Mouse (Mus musculus) layer of hippocampus, adult 2 months (tissue): ENCODE data around the gene Shisal2a. TPM values are rescaled to one million over a fixed set of nuclear protein-coding genes. Genes with fewer than 3 reads are reported as not detected.
A peak's percentile ranks its signal among the peaks of the same experiment; 100 is the strongest.
"Not testable (repeated sequence)": the region's sequence is repeated elsewhere in the genome, so short reads cannot be mapped to it uniquely, and the experiment has no call there.

ENCODE experiments used
- DNase-seq, 2 experiments: peaks; one replicate each; pipeline ENCODE4 v3.0.0; 2022; ENCODE audit warnings: low spot score in 2 of 2
- H3K27ac ChIP-seq: fragments of 200-600 bp; 2 replicates; pipeline ENCODE4 v1.8.1; 2022
- H3K4me3 ChIP-seq: fragments of 200-600 bp; 2 replicates; pipeline ENCODE4 v1.8.1; 2022; ENCODE audit warnings: mild to moderate bottlenecking
- CTCF ChIP-seq: fragments of 200-600 bp; conservative IDR thresholded peaks from 2 replicates; pipeline ENCODE4 v1.8.1; 2022; ENCODE audit warnings: antibody characterized with exemption, mild to moderate bottlenecking, moderate library complexity
- total RNA-seq, 2 experiments: library from RNA; stranded (reverse); gene quantifications; 2 replicates each; pipeline ENCODE4 v1.2.3; 2021

The Shisal2a gene
- total RNA-seq, 2 experiments from 2014 or later: not detected

DNA sequence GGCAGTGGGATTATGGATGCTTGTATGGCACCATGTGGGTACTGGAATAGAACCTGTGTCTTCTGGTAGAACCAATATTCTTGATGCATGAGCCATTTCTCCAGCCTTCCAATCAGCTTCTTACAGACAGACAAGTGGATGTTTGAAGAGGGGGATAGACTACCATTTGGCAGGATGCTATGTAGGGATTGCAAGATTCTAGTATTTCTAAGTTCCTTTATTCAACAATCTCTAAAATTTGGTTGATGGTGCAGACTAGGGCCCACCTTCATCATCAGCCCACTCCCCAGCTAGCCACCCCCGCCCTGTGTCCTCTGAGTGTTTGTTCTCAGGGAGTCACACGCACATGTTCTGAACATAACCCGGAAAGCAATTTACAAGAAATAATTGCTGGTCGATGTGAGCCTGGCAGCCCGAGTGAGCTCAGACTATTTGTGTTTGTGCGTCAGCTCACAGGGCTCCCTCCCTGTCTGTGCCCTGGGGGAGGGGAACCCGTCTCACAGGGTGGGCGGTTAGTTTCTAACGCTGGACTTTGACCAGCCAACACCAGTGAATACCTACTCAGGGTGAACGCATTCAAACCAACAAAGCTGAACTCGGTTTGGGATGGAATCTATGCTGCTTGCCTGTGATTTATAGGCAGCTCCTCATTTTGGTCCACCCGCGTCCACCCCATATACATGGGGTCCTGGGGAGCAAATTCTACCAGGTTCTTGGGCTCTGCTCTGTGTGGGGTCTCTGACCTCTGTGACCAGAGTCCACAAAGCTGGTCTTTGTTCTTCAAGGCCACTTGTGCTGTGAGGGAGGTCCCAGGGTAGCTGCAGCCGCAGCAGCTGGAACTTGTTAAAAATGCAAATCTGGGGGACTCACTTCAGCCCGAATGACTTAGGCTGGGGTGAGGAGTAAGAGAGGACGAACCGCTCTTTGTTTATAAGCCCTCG, 20.6 kb downstream of the Shisal2a start:
- DNase-seq: no peak

DNA sequence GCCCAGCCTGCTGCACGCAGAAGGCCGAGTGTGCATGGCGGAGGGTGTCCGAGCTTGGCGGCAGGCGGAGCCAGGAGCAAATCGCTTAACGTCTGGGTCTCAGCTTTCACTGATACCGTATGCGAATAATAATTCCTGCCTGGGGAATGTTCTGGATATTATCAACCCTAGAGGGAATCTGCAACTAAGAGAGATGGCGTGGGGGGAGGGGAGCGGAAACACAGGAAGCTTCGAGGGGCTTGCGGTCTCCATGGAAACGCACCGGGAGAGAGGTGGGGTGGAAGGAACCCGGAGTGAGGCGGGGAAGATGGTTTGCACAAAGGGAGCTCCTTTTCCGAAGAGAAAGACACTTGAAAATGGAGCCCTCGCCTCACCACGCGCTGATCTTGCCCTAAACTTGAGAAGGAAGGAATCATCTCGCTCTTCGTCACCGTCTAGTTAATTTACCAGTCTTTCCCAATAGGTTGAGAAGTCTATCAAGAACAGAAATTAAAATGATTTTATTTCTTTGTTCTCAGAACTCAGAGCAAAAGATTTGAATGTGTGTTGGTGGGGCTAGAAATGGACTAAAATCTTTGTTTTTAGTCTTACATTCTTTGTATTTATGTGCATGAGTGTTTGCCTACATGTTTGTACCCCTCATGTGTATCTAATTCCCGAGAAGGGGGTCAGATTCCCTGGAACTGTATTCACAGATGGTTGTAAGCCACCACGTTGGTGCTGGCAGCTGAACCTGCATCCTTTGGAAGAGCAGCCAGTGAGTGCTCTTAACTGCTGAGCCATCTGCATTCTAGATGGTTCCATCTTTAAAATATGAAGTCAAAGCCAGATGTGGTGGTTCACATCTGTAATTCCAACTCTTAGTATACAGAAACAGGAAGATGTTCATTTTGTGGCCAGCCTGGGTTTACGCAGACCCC, 22.8 kb downstream of the Shisal2a start:
- Histone ChIP-seq H3K4me3 (peak overlapping the region; percentile 41), H3K27ac (peak overlapping the region; percentile 32; the same call in 1 of the 2 replicates)
- TF ChIP-seq CTCF: no peak
- peak; percentile 36 to 47 for DNase-seq

More for the DNA sequence above, 20.6 kb downstream of the Shisal2a start:
- TF ChIP-seq CTCF: no peak
- Histone ChIP-seq H3K4me3 (no peak overlapping the region), H3K27ac (no peak overlapping the region)

GRCm38 (mm10) chr4:108358498-108358897, 24.7 kb downstream of the Shisal2a start:
- no peak for TF ChIP-seq CTCF
- H3K27ac ChIP-seq: no peak overlapping the region
- DNase-seq: no peak
- H3K4me3 ChIP-seq: no peak overlapping the region

DNA sequence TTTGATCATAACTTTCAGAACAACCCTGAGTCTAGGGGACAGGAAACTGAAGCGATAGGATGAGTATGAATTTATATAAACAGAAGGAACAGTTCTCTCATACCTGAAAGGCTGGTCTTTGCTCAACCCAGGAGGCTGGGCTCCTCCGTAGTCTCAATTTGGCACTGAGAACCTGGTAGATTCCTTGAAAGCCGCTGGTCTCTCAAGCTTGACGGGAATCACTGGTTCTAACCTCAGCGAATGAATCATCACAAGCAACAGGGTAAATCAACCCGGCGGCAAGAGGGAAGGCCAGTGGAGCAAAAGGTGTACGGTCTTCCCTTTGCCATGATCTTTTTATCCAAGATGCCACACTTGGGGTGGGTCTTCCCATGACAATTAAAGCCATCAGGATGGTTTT, 25.7 kb downstream of the Shisal2a start:
- Histone ChIP-seq H3K27ac (no peak overlapping the region), H3K4me3 (no peak overlapping the region)
- no peak for TF ChIP-seq CTCF
- DNase-seq: no peak

DNA sequence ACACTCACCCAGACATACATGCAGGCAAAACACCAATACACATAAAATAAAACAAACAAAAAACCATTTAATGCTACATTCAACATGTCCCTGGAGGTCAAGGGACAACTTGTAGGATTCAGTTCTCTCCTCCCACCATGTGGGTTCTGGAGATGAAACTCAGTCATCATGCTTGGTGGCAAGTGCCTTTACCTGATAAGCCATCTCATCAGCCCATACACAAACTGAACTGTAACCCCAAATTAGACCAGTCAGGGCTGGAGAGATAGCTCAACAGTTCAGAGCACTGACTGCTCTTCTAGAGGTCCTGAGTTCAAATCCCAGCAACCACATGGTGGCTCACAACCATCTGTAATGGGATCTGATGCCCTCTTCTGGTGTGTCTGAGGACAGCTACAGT, 29.6 kb downstream of the Shisal2a start:
- H3K4me3 ChIP-seq, DNase-seq, H3K27ac ChIP-seq: not testable (repeated sequence)

DNA sequence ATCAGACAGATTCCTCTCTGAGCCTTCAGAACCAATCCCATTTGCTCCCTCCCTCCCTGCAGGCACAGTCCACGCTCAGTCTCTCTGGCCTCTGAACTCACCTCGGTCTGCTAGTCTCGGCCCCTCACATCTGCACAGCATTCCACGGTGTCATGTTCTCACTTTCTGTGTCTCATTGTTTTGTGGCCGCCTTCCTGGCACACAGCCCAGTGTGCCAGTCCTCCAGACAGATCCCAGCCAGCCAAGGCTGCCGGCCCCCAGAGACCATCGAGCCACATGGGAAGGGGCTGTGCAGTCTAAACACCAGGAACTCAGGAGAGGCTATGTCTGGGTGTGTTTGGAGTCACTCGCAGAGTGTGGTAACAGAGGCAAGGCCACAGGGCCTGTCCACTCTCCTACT, 32.3 kb downstream of the Shisal2a start:
- no peak overlapping the region for H3K4me3 ChIP-seq
- no peak overlapping the region for H3K27ac ChIP-seq
- no peak for DNase-seq

GRCm38 (mm10) chr4:108349836-108350547, 33.2 kb downstream of the Shisal2a start:
- H3K4me3 ChIP-seq: no peak overlapping the region
- no peak for DNase-seq
- TF ChIP-seq CTCF: no peak

More for the DNA sequence above, 32.3 kb downstream of the Shisal2a start:
- no peak for TF ChIP-seq CTCF

GRCm38 (mm10) chr4:108349064-108349463, 34.1 kb downstream of the Shisal2a start:
- DNase-seq: no peak
- no peak for TF ChIP-seq CTCF
- Histone ChIP-seq H3K4me3 (no peak overlapping the region), H3K27ac (no peak overlapping the region)

More at GRCm38 (mm10) chr4:108349836-108350547, 33.2 kb downstream of the Shisal2a start:
- no peak overlapping the region for H3K27ac ChIP-seq

DNA sequence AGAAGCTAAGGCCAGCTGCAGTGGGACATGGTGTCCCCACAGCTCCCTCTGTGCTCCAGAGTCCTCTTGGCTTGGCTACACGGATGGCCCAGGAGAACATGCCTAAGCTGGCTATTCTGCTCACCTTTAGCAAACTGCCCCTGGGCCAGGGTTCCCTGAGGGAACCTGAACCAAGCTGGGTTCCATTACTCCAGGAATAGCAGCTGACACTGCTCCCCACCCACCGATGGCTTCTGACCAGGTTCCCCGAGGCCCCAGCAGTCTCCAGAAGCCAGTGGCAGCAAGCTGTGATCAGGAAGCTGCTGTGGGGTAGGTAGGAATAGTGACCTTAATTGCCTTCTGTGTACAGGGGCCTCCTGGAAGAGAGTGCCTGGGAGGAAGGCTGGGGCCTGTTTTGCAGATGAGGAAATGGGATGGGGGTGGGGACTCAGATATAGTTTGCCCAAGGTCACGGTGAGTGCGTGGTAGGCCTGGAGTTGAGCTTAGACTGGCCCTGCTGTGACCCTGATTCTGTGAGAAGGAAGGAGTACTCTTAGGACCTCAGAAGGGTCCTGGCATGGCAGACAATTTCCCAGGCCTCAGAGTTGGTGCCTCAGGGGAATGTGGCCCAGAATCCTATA, 34.8 kb downstream of the Shisal2a start:
- no peak for TF ChIP-seq CTCF
- H3K27ac ChIP-seq: no peak overlapping the region
- H3K4me3 ChIP-seq: no peak overlapping the region
- no peak for DNase-seq

DNA sequence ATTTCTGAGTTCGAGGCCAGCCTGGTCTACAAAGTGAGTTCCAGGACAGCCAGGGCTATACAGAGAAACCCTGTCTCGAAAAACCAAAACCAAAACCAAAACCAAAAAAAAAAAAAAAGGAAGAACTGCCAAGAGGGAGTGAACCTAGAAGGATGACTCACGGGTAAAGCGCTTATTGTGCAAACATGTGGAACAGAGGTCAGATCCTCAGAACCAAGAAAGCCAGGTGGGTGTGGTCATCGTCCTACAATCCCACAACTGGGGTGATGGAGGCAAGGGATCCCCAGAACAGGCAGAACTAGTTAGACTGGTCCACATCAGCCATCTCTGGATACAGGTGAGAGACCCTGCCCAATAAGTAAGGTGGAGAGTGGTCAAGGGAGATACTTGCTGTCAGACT, 36.0 kb downstream of the Shisal2a start:
- no peak for DNase-seq
- TF ChIP-seq CTCF: no peak
- Histone ChIP-seq H3K27ac (no peak overlapping the region), H3K4me3 (no peak overlapping the region)

DNA sequence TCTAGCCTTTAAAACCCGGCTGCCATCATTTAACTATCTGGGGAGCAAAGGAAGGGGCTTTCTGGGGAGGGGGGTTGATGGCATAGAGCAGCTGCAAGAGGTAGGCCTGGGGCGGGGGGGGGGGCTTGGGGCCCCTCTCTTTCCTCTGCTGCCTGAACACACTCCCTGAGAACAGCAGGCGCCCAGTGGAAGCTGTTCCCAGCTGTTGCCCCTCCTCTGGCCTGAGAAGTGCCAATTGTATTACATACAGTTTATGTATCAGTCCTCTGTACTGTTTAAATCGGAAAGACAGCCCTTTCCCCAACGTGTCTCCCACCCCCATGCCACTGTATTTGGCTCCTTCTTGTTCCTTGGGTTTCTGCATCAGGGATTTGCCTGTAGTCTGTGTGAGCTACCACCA, 37.3 kb downstream of the Shisal2a start:
- no peak for TF ChIP-seq CTCF
- no peak for DNase-seq
- H3K4me3 ChIP-seq: no peak overlapping the region
- no peak overlapping the region for H3K27ac ChIP-seq

DNA sequence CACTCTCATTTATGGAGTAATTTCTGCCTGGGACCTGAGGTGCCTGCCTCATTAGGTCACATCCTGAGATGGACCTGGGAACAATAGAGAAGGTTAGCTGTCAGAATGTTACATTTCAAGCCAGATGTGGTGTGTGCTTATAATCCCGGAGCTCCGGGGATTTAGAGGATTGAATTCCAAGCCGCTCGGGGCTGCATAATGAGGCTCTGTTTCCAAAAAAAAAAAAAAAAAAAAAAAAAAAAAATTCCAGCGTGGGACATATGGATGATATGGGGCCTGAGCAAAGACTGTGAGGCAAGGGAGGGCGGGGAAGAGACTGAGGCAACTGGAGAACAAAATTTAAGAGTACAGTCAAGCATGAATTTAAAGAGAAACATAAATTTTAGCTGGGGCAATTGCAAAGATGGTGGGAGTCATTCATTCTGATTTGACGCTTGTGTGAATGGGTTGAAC, 38.5 kb downstream of the Shisal2a start:
- H3K27ac ChIP-seq: no peak overlapping the region
- TF ChIP-seq CTCF: no peak
- H3K4me3 ChIP-seq: no peak overlapping the region
- DNase-seq: no peak
